Mouse (Mus musculus) kidney, postnatal 0 days (tissue): ENCODE data around the gene Gpbar1. TPM values are rescaled to one million over a fixed set of nuclear protein-coding genes. Genes with fewer than 3 reads are reported as not detected.

Source experiments
- ATAC-seq: fragments of 200-750 bp; cut with Nextera tagmentation; replicated peaks from 2 replicates; pipeline ENCODE4 v1.8.0; 2017; ENCODE audit warnings: low read depth, moderate number of reproducible peaks, moderate TSS enrichment, moderate library complexity; ENCODE audit not compliant: low FRiP score
- DNase-seq: peaks from one replicate; pipeline ENCODE4 v3.0.0-alpha.2; 2016; ENCODE audit warnings: low spot score
- H3K27ac ChIP-seq: fragments of 300-500 bp; sonication (generic); 2 replicates; pipeline ENCODE4 v1.5.1; 2014; ENCODE audit warnings: mild to moderate bottlenecking
- H3K27me3 ChIP-seq: fragments of 300-500 bp; sonication (generic); 2 replicates; pipeline ENCODE4 v1.6.1; 2014; ENCODE audit warnings: low read length, mixed read lengths; ENCODE audit not compliant: insufficient read depth
- H3K36me3 ChIP-seq: fragments of 300-500 bp; sonication (generic); 2 replicates; pipeline ENCODE4 v1.6.1; 2014; ENCODE audit warnings: low read length, mixed read lengths; ENCODE audit not compliant: insufficient read depth
- H3K4me1 ChIP-seq: fragments of 300-500 bp; sonication (generic); replicated peaks from 2 replicates; pipeline ENCODE4 v1.6.1; 2014; ENCODE audit warnings: antibody characterized with exemption, low read length, mixed read lengths; ENCODE audit not compliant: insufficient read depth
- H3K4me2 ChIP-seq: fragments of 300-500 bp; sonication (generic); 2 replicates; pipeline ENCODE4 v1.6.1; 2014; ENCODE audit warnings: mild to moderate bottlenecking, low read length, moderate library complexity, mixed read lengths
- H3K4me3 ChIP-seq: fragments of 300-500 bp; sonication (generic); replicated peaks from 2 replicates; pipeline ENCODE4 v1.5.1; 2014; ENCODE audit warnings: low read depth, low read length
- H3K9ac ChIP-seq: fragments of 300-500 bp; sonication (generic); 2 replicates; pipeline ENCODE4 v1.6.1; 2014; ENCODE audit warnings: low read depth, low read length
- H3K9me3 ChIP-seq: fragments of 300-500 bp; sonication (generic); replicated peaks from 2 replicates; pipeline ENCODE4 v1.6.1; 2016; ENCODE audit warnings: low read length, inconsistent platforms, mixed read lengths
- CTCF ChIP-seq: IDR thresholded peaks from 2 replicates; pipeline ENCODE4 v1.5.1; 2016; ENCODE audit warnings: antibody characterized with exemption, low read depth, mild to moderate bottlenecking, moderate library complexity
- WGBS: fragments of 180-500 bp; shearing (Covaris S2); extraction: QIAGEN DNeasy Blood & Tissue Kit; methylation state at CpG from one replicate; pipeline ENCODE4 v1.1.7; 2014; 5-methylcytosine and 5-hydroxymethylcytosine counted together
- polyA plus RNA-seq: library from polyadenylated mRNA; unstranded; fragments of >200 nt; fragmentation: Nextera tagmentation; extraction: Ambion mirVana; gene quantifications from 2 replicates; pipeline ENCODE4 v1.2.1, GENCODE M21; 2015

Gpbar1 gene
- polyA plus RNA-seq, 1 experiment from 2014 or later: 1.0 TPM

DNA sequence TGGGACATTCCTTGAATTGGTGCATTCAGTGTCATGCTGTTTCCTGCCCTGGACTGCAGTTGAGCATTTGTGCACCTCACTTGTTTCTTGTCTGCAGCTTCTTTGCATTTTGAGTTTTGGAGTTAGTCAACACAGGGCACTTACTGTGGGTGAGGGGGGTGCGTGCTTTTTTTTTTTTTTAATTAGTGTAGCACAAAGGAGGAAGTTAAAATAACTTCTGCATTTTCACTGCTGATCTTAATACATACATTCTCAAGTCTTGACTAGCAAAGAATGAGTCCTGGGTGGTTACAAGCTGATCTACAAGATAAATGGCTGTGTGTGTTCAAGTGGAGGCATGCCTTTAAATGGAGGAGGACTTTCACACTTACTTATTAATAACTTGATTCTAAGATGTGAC lies 40.2 kb upstream of the Gpbar1 start:
- no peak overlapping the region for H3K27ac ChIP-seq
- H3K27me3 ChIP-seq: no peaks in the 10 kb centered on the region
- DNase-seq: no peak
- peaks cover 37% of the 10 kb centered on the region for H3K4me1 ChIP-seq
- WGBS: 54% methylated on average over 1 of the region's 1 CpGs
- no peaks in the 10 kb centered on the region for H3K36me3 ChIP-seq
- H3K9ac ChIP-seq: peak overlapping the region; percentile 96; the same call in 1 of the 2 replicates
- peak overlapping the region; percentile 96 for H3K4me3 ChIP-seq
- TF ChIP-seq CTCF: no peak
- H3K9me3 ChIP-seq: no peaks in the 10 kb centered on the region
- no peak for ATAC-seq
- peak overlapping the region; percentile 60 for H3K4me2 ChIP-seq

DNA sequence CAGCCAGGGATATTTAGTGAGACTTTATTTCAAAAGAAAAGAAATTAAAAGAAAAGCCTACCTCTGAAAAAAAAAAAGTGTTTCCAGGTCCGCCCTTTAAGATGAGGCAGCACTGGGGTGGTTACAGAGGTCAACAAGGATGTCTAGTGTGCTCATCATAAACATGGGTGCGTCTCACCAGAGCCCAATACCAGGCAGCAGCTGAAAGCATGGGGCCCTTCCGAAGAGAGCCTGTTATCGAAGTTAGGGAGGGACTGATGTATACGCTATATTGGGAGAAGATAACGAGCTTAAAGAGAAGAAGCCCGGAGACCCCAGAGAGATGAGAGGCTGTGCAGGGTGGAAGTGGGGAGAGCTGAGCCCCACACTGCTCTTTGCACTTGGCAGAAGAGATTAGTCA lies 39.2 kb upstream of the Gpbar1 start:
- H3K27ac ChIP-seq: 0 out of 2 replicates have a peak overlapping the region, but pooled peaks have one; percentile 3
- H3K36me3 ChIP-seq: no peaks in the 10 kb centered on the region
- H3K4me1 ChIP-seq: peaks cover 37% of the 10 kb centered on the region
- WGBS: 61% methylated on average over 7 of the region's 7 CpGs
- DNase-seq (no peak), ATAC-seq (no peak)
- H3K4me2 ChIP-seq: peak overlapping the region; percentile 60
- H3K4me3 ChIP-seq: no peak overlapping the region
- H3K27me3 ChIP-seq: no peaks in the 10 kb centered on the region
- TF ChIP-seq CTCF: no peak
- H3K9ac ChIP-seq: no peak overlapping the region
- no peaks in the 10 kb centered on the region for H3K9me3 ChIP-seq

DNA sequence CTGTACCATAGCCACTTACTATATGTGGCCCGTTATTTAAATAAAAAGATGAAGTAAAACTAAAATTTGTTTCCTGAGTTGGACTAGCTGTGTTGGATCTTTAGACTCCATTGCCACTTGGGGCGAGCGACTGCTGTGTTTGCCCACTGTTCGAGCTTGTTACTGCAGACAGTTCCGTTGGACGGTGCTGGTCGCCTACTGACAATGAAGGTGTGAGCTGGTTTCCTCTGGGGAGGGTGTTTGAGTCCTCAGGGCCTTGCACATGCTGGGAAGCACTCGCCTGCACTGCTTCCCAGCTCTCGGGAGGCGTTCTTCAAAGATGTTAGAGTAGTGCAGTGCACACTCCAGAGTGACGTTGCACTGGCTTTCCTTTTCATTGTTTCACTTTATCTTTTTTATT lies 38.7 kb upstream of the Gpbar1 start:
- Histone ChIP-seq H3K36me3 (no peaks in the 10 kb centered on the region), H3K4me1 (peaks cover 37% of the 10 kb centered on the region), H3K4me2 (peak overlapping the region; percentile 60), H3K27ac (0 out of 2 replicates have a peak overlapping the region, but pooled peaks have one; percentile 3), H3K9ac (no peak overlapping the region), H3K9me3 (no peaks in the 10 kb centered on the region), H3K27me3 (no peaks in the 10 kb centered on the region), H3K4me3 (no peak overlapping the region)
- DNase-seq (no peak), ATAC-seq (no peak)
- 48% methylated on average over 11 of the region's 11 CpGs for WGBS
- TF ChIP-seq CTCF: no peak

DNA sequence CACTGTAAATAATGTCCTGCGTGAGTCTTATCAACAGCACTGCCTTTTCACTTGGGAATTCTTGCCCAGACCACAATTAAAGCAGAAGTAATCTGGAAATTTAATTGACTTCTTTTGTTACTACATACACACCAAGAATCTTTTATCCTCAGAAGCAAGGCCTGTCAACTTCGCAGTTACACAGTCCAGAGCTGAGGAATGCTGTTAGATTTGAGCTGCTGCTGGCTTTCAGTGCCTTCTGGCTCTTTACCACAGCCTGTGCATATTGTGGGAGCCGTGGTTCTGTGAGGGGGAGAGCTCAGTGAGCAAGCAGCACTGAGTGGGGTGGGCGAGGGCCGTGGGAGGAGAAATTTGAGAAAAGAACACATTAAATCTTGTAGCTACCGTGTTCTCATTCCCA lies 38.0 kb upstream of the Gpbar1 start:
- Histone ChIP-seq H3K27ac (0 out of 2 replicates have a peak overlapping the region, but pooled peaks have one; percentile 27), H3K36me3 (no peaks in the 10 kb centered on the region), H3K27me3 (no peaks in the 10 kb centered on the region), H3K4me3 (no peak overlapping the region), H3K4me1 (peaks cover 37% of the 10 kb centered on the region), H3K4me2 (0 out of 2 replicates have a peak overlapping the region, but pooled peaks have one; percentile 2), H3K9ac (no peak overlapping the region), H3K9me3 (no peaks in the 10 kb centered on the region)
- TF ChIP-seq CTCF: no peak
- DNase-seq: peak; percentile 71
- WGBS: 11% methylated on average over 6 of the region's 6 CpGs
- ATAC-seq: no peak

DNA sequence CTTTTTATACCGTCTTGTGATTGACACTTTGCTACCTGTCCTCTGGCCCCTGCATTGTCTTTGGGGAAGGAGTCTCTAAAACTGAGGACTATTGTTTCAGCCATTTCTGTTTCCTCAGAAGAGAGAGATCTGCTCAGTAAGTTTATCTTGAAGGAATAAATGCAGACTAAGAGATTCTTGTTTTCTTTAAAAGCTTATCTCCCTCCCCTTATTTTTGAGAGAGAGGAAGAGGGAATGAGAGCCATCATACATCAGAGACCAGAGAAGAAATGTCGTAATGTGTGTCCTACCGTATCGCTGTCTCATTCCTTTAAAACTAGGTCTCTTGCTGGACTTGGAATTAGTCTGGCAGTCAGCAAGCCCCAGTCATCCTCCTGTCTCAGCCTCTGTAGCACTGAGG lies 37.5 kb upstream of the Gpbar1 start:
- WGBS: 42% methylated on average over 4 of the region's 4 CpGs
- Histone ChIP-seq H3K9me3 (no peaks in the 10 kb centered on the region), H3K9ac (peak overlapping the region; percentile 8; the same call in 1 of the 2 replicates), H3K4me3 (no peak overlapping the region), H3K36me3 (no peaks in the 10 kb centered on the region), H3K27me3 (no peaks in the 10 kb centered on the region), H3K4me2 (0 out of 2 replicates have a peak overlapping the region, but pooled peaks have one; percentile 2), H3K4me1 (peaks cover 37% of the 10 kb centered on the region), H3K27ac (0 out of 2 replicates have a peak overlapping the region, but pooled peaks have one; percentile 19)
- no peak for TF ChIP-seq CTCF
- DNase-seq (peak; percentile 50), ATAC-seq (no peak)

DNA sequence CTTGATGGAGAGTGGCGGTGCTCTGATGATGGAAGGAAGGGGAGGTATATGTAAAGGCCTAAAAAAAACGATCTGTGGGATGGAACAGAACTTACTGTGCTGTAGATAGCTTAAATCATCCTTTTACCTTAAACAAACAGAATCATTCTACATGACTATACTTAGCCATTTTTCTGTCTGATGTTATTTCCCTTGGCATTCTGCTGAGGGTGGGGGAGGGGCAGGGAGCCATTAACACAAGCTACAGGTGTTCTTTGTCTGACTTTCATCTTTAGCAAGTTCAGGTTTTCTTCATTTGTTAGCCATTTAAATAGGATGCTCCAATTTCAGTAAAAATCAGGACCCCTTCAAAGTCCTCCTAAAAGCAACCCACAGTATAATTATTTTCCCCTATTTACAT lies 32.8 kb upstream of the Gpbar1 start:
- no peak overlapping the region for H3K4me2 ChIP-seq
- no peak for DNase-seq
- no peak for TF ChIP-seq CTCF
- no peaks in the 10 kb centered on the region for H3K9me3 ChIP-seq
- peaks cover 27% of the 10 kb centered on the region for H3K4me1 ChIP-seq
- WGBS: 57% methylated on average over 2 of the region's 2 CpGs
- 0 out of 2 replicates have a peak, but pooled peaks cover 10% of the 10 kb centered on the region for H3K36me3 ChIP-seq
- H3K9ac ChIP-seq: no peak overlapping the region
- H3K27ac ChIP-seq: no peak overlapping the region
- no peak for ATAC-seq
- H3K4me3 ChIP-seq: no peak overlapping the region
- no peaks in the 10 kb centered on the region for H3K27me3 ChIP-seq

DNA sequence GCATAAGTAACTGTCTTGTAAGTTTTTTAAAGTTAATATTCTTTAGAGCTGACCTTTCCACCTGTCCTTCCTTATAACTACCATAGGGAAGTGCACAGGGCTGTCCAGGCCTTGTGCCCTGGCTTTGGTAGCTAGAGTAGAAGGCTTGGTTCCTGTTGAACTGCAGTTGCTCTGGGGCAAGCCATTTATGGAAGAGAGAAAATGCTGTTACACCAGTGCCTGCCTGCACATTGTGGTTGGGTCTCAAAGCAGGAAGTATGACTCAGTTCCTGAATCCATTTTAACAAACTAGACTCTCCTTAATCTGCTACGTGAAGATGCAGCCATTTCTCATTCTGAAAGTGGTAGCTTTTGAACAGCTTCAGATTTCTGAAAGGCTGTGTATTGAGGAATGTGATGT lies 29.6 kb upstream of the Gpbar1 start:
- H3K4me2 ChIP-seq: no peak overlapping the region
- H3K27ac ChIP-seq: peak overlapping the region; percentile 93
- H3K4me1 ChIP-seq: peaks cover 20% of the 10 kb centered on the region
- no peaks in the 10 kb centered on the region for H3K9me3 ChIP-seq
- DNase-seq (peak; percentile 72), ATAC-seq (peak; percentile 61)
- TF ChIP-seq CTCF: no peak
- H3K27me3 ChIP-seq: no peaks in the 10 kb centered on the region
- no peak overlapping the region for H3K4me3 ChIP-seq
- H3K36me3 ChIP-seq: peaks cover 37% of the 10 kb centered on the region
- 38% methylated on average over 1 of the region's 1 CpGs for WGBS
- H3K9ac ChIP-seq: no peak overlapping the region
